Mouse (Mus musculus) liver, embryonic 11.5 days (tissue): ENCODE measurements around the gene Shc1. TPM values are rescaled to one million over a fixed set of nuclear protein-coding genes. Genes with fewer than 3 reads are reported as not detected.
A peak's percentile ranks its signal among the peaks of the same experiment; 100 is the strongest.

Source experiments
- ATAC-seq: fragments of 200-750 bp; cut with Nextera tagmentation; replicated peaks from 2 replicates; pipeline ENCODE4 v1.8.0; 2017; ENCODE audit warnings: moderate number of reproducible peaks, mild to moderate bottlenecking, moderate TSS enrichment, moderate library complexity; ENCODE audit not compliant: low FRiP score
- DNase-seq: peaks from one replicate; pipeline ENCODE4 v3.0.0-alpha.2; 2017; ENCODE audit warnings: low spot score
- H3K27ac ChIP-seq: fragments of 300-500 bp; sonication (generic); 2 replicates; pipeline ENCODE4 v1.5.1; 2014; ENCODE audit warnings: mild to moderate bottlenecking, low read depth, low read length, control low read depth
- H3K27me3 ChIP-seq: fragments of 300-500 bp; sonication (generic); replicated peaks from 2 replicates; pipeline ENCODE4 v1.6.1; 2014; ENCODE audit warnings: low read length, mixed read lengths; ENCODE audit not compliant: control insufficient read depth, insufficient read depth
- H3K36me3 ChIP-seq: fragments of 300-500 bp; sonication (generic); 2 replicates; pipeline ENCODE4 v1.6.1; 2014; ENCODE audit warnings: mild to moderate bottlenecking, low read length, moderate library complexity, mixed read lengths; ENCODE audit not compliant: control insufficient read depth, insufficient read depth
- H3K4me1 ChIP-seq: fragments of 300-500 bp; sonication (generic); replicated peaks from 2 replicates; pipeline ENCODE4 v1.6.1; 2014; ENCODE audit warnings: low read length, mixed read lengths; ENCODE audit not compliant: control insufficient read depth, insufficient read depth
- H3K4me2 ChIP-seq: fragments of 300-500 bp; sonication (generic); 2 replicates; pipeline ENCODE4 v1.6.1; 2014; ENCODE audit warnings: mild to moderate bottlenecking, control low read depth, moderate library complexity
- H3K4me3 ChIP-seq: fragments of 300-500 bp; sonication (generic); 2 replicates; pipeline ENCODE4 v1.5.1; 2014; ENCODE audit warnings: low read depth, low read length, control low read depth
- H3K9ac ChIP-seq: fragments of 300-500 bp; sonication (generic); 2 replicates; pipeline ENCODE4 v1.6.1; 2014; ENCODE audit warnings: low read depth, low read length, control low read depth
- H3K9me3 ChIP-seq: fragments of 300-500 bp; sonication (generic); 2 replicates; pipeline ENCODE4 v1.6.1; 2016; ENCODE audit warnings: low read length, inconsistent platforms, mixed read lengths; ENCODE audit not compliant: control insufficient read depth
- WGBS: fragments of 180-500 bp; shearing (Covaris S2); extraction: QIAGEN DNeasy Blood & Tissue Kit; methylation state at CpG from one replicate; pipeline ENCODE4 v1.1.7; 2014; 5-methylcytosine and 5-hydroxymethylcytosine counted together
- polyA plus RNA-seq: library from polyadenylated mRNA; unstranded; fragments of >200 nt; fragmentation: Nextera tagmentation; extraction: Ambion mirVana; gene quantifications from 2 replicates; pipeline ENCODE4 v1.2.1, GENCODE M21; 2014

The Shc1 gene
- polyA plus RNA-seq = 72.8 and 75.6 TPM in 2 replicates

GRCm38 (mm10) chr3:89418170-89418860 lies at the start of gene Shc1, which contains the start of gene Cks1b:
Gene Shc1 (plus strand): TSS chr3:89418443.
Gene Cks1b (minus strand): TSS chr3:89418383.
- ATAC-seq (peak; percentile 91), DNase-seq (peak; percentile 93)
- WGBS = under 1% methylated on average over 39 of the region's 39 CpGs
- no peaks in the 10 kb centered on the region for H3K9me3 ChIP-seq
- peak within 1 kb of the TSS; percentile 75 for H3K9ac ChIP-seq
- peak within 1 kb of the TSS; percentile 95 for H3K27ac ChIP-seq
- H3K27me3 ChIP-seq = no peaks in the 10 kb centered on the region
- peak within 1 kb of the TSS; percentile 63 for H3K4me3 ChIP-seq
- peaks cover 26% of the 10 kb centered on the region for H3K36me3 ChIP-seq
- H3K4me1 ChIP-seq = peaks cover 35% of the 10 kb centered on the region
- H3K4me2 ChIP-seq = peak within 1 kb of the TSS; percentile 98

- Histone ChIP-seq H3K27me3 (no peaks in the 10 kb centered on the region), H3K9me3 (no peaks in the 10 kb centered on the region), H3K9ac (no peak overlapping the region), H3K4me3 (no peak overlapping the region), H3K4me1 (peaks cover 9% of the 10 kb centered on the region), H3K36me3 (no peaks in the 10 kb centered on the region), H3K4me2 (no peak overlapping the region), H3K27ac (no peak overlapping the region)
- DNase-seq (no peak), ATAC-seq (no peak)
- WGBS = 33% methylated on average over 5 of the region's 5 CpGs
Observed at GRCm38 (mm10) chr3:89373581-89374231, 44.5 kb upstream of the Shc1 start.

GRCm38 (mm10) chr3:89377831-89378230 lies 40.4 kb upstream of the Shc1 start:
- peaks cover 2% of the 10 kb centered on the region; the same call in 1 of the 2 replicates for H3K36me3 ChIP-seq
- peak overlapping the region; percentile 81 for H3K4me2 ChIP-seq
- DNase-seq (no peak), ATAC-seq (no peak)
- no peak overlapping the region for H3K27ac ChIP-seq
- no peak overlapping the region for H3K9ac ChIP-seq
- H3K27me3 ChIP-seq = no peaks in the 10 kb centered on the region
- H3K4me3 ChIP-seq = no peak overlapping the region
- WGBS = 74% methylated on average over 4 of the region's 4 CpGs
- H3K4me1 ChIP-seq = peaks cover 14% of the 10 kb centered on the region
- no peaks in the 10 kb centered on the region for H3K9me3 ChIP-seq

GRCm38 (mm10) chr3:89378394-89379067 lies 39.7 kb upstream of the Shc1 start:
- Histone ChIP-seq H3K4me1 (peaks cover 9% of the 10 kb centered on the region), H3K4me2 (peak overlapping the region; percentile 81), H3K36me3 (peaks cover 2% of the 10 kb centered on the region; the same call in 1 of the 2 replicates), H3K9ac (peak overlapping the region; percentile 52), H3K4me3 (peak overlapping the region; percentile 55), H3K9me3 (no peaks in the 10 kb centered on the region), H3K27me3 (no peaks in the 10 kb centered on the region), H3K27ac (no peak overlapping the region)
- DNase-seq (peak; percentile 85), ATAC-seq (peak; percentile 77)
- WGBS = 3% methylated on average over 25 of the region's 29 CpGs

GRCm38 (mm10) chr3:89379388-89380131 lies 38.7 kb upstream of the Shc1 start:
- H3K4me1 ChIP-seq = peaks cover 6% of the 10 kb centered on the region
- WGBS = 86% methylated on average over 31 of the region's 31 CpGs
- no peaks in the 10 kb centered on the region for H3K9me3 ChIP-seq
- no peak overlapping the region; the same call in 1 of the 2 replicates for H3K4me3 ChIP-seq
- H3K36me3 ChIP-seq = peaks cover 2% of the 10 kb centered on the region; the same call in 1 of the 2 replicates
- H3K27ac ChIP-seq = no peak overlapping the region
- H3K4me2 ChIP-seq = no peak overlapping the region
- H3K27me3 ChIP-seq = no peaks in the 10 kb centered on the region
- no peak overlapping the region for H3K9ac ChIP-seq
- no peak for DNase-seq
- ATAC-seq = no peak

- Histone ChIP-seq H3K27me3 (no peaks in the 10 kb centered on the region), H3K4me2 (no peak overlapping the region), H3K4me3 (no peak overlapping the region), H3K9me3 (no peaks in the 10 kb centered on the region), H3K36me3 (peaks cover 2% of the 10 kb centered on the region; the same call in 1 of the 2 replicates), H3K9ac (no peak overlapping the region), H3K27ac (no peak overlapping the region), H3K4me1 (peaks cover 9% of the 10 kb centered on the region)
- DNase-seq (no peak), ATAC-seq (no peak)
- 92% methylated on average over 14 of the region's 14 CpGs for WGBS
Observed at GRCm38 (mm10) chr3:89380291-89380690, 38.0 kb upstream of the Shc1 start.

GRCm38 (mm10) chr3:89380711-89381110 lies 37.5 kb upstream of the Shc1 start:
- H3K4me1 ChIP-seq = peaks cover 12% of the 10 kb centered on the region
- no peaks in the 10 kb centered on the region for H3K9me3 ChIP-seq
- no peak for DNase-seq
- H3K4me2 ChIP-seq = no peak overlapping the region
- WGBS = 90% methylated on average over 18 of the region's 18 CpGs
- peaks cover 2% of the 10 kb centered on the region; the same call in 1 of the 2 replicates for H3K36me3 ChIP-seq
- H3K4me3 ChIP-seq = no peak overlapping the region
- no peak for ATAC-seq
- H3K27ac ChIP-seq = no peak overlapping the region
- no peak overlapping the region for H3K9ac ChIP-seq
- no peaks in the 10 kb centered on the region for H3K27me3 ChIP-seq

- Histone ChIP-seq H3K27ac (no peak overlapping the region), H3K4me1 (peaks cover 16% of the 10 kb centered on the region), H3K9me3 (no peaks in the 10 kb centered on the region), H3K4me2 (no peak overlapping the region), H3K27me3 (no peaks in the 10 kb centered on the region), H3K9ac (no peak overlapping the region), H3K36me3 (peaks cover 2% of the 10 kb centered on the region; the same call in 1 of the 2 replicates), H3K4me3 (no peak overlapping the region)
- no peak for ATAC-seq
- 89% methylated on average over 11 of the region's 11 CpGs for WGBS
- no peak for DNase-seq
Observed at GRCm38 (mm10) chr3:89381233-89381632, 37.0 kb upstream of the Shc1 start.
